Mouse (Mus musculus): ENCODE measurements at regions not wholly inside any gene's neighbourhood (a gene's known extent, or its start where the extent isn't known, plus 50 kb on each side); places are given as distances from the start of the nearest gene placed in this dataset.

DNA sequence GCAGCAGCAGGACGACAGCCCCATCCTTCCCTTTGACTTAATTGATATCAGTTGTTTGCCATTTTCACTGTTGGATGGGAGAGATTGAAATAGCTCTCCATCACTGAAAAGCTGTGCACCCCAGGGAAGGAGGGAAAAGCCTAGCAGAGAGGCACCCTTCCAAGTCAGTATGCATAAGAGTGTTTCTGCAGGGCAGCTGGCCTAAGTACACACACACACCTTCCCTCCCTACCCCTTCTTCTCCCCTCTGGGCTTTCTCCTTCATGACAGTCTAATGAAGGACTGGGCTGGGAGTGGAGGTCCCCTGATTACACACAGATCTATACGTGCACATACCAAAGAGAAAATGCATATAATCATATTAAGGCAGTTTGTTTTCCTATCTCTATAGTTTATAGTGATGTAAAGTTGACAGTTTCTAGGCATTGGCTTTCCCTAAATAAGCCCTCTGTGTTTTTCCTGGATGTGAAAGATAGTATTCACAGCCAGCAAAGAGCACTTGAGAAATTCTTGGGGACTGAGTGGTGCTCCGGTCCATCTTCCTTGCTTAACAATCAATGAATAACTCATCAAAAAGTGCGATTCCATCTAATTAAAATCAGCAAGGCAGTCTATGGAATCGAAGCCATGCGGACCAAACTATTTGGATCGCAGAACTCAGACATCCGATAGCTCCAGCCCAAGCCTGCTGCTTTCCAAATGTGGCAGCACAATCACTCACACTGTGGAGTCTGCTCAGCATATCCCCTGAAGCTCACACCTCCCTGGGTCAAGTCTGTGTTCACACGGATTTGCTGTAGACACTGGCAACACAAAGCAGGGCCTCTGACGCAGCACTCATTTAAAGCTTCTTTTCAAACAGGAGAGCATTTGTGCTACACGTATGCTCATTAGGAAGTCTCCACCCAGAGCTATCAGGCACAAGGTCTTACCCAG lies 224.9 kb upstream of the Sfrp2 start:
- dilution Hi-C loops (cut with MboI; ENCODE audit: extremely low pct_ligation_motif_present, extremely low pct_unique_long_range_greater_than_20kb, low sequenced_read_pairs), result no loop called here
- no peak overlapping the region for H3K9ac ChIP-seq (ENCODE audit: insufficient read depth, low read depth)
- H3K27ac ChIP-seq (ENCODE audit: insufficient read depth, low read depth), result no peak overlapping the region
- no peaks in the 10 kb centered on the region for H3K4me1 ChIP-seq (ENCODE audit: control insufficient read depth in 1 of 2, insufficient read depth in 2 of 2)
- H3K4me2 ChIP-seq (ENCODE audit: insufficient read depth, low read depth, poor library complexity, severe bottlenecking), result no peak overlapping the region
- no peak for DNase-seq (ENCODE audit: extremely low read depth)
- TF ChIP-seq JUN (IDR thresholded peaks at IDR 0.05; ENCODE audit: insufficient read depth, low read depth, low read length) (no peak), ZMIZ1 (IDR thresholded peaks at IDR 0.05; ENCODE audit: low read depth, low read length) (no peak), POLR2A (IDR thresholded peaks at IDR 0.05; ENCODE audit: low read depth, low read length) (no peak), KAT2A (IDR thresholded peaks at IDR 0.05; ENCODE audit: insufficient replicate concordance, low read length) (no peak), MXI1 (IDR thresholded peaks at IDR 0.05; ENCODE audit: low read depth, low read length) (no peak), BHLHE40 (IDR thresholded peaks at IDR 0.05; ENCODE audit: low read depth, low read length) (no peak), SIN3A (IDR thresholded peaks at IDR 0.05; ENCODE audit: low read length) (no peak), ETS1 (conservative IDR thresholded peaks at IDR 0.05; ENCODE audit: low read depth, low read length) (no peak), RAD21 (IDR thresholded peaks at IDR 0.05; ENCODE audit: low read depth, low read length) (no peak), HCFC1 (IDR thresholded peaks at IDR 0.05; ENCODE audit: low read depth, low read length) (no peak), USF2 (conservative IDR thresholded peaks at IDR 0.05; ENCODE audit: low read depth, low read length) (no peak), CHD1 (IDR thresholded peaks at IDR 0.05; ENCODE audit: low read depth, low read length) (no peak), NELFE (IDR thresholded peaks at IDR 0.05; ENCODE audit: low read depth, low read length) (no peak)
- no peaks in the 10 kb centered on the region for H3K36me3 ChIP-seq (replicated peaks in 1 of 2; ENCODE audit: control insufficient read depth in 1 of 2, insufficient read depth in 1 of 2, low read length in 1 of 2)
- H3K4me3 ChIP-seq (replicated peaks in 1 of 3; ENCODE audit: low read depth in 2 of 3, low read length in 2 of 3, poor library complexity in 1 of 3), result no peak overlapping the region
- H3K27me3 ChIP-seq (replicated peaks), result no peaks in the 10 kb centered on the region
- no peaks in the 10 kb centered on the region for H3K9me3 ChIP-seq (replicated peaks; ENCODE audit: low read length)
- no peaks in the 10 kb centered on the region for H3K79me2 ChIP-seq (replicated peaks; ENCODE audit: control insufficient read depth, extremely low read depth, insufficient read depth, poor library complexity, severe bottlenecking)
- in situ Hi-C loops (cut with MboI; ENCODE audit: low pct_ligation_motif_present, low pct_unique_long_range_greater_than_20kb, low sequenced_read_pairs), result no loop called here

DNA sequence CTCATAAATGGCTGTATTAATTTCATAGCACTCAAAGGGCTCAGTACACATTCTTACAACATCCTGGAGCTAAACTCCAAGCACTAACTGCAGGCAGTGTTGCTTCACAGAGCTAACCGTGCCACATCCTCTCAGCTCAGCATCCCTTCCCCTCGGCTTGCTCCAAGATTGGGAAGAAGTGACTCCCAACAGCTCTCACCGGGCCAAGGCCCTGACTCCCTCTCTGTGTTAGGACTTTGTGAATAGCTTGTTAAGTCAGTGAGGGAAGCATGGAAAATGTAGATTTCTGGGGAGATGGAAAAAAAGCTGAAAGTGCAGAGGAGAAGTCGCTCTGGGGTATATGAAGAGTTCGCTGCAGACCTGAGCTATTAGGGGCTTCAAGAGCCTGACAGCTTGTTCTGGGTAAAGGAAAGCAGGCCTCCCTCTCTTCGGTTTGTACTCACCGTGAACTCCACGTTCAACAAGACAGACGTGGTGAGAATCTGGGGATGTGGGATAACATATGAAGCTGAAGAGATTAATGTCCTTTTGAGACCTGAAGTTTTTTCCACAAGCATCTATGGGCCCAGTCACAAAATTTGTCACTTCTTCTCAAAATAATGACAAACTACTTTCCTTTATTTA lies 213.5 kb upstream of the Sfrp2 start:
- TF ChIP-seq CTCF (conservative IDR thresholded peaks at IDR 0.05 in 1 of 2, IDR thresholded peaks at IDR 0.05 in 1 of 2; ENCODE audit: low read depth in 2 of 2, low read length in 2 of 2) (no peak), USF1 (IDR thresholded peaks at IDR 0.05; ENCODE audit: low read depth, low read length) (no peak), KAT2A (IDR thresholded peaks at IDR 0.05; ENCODE audit: insufficient replicate concordance, low read length) (no peak), BHLHE40 (IDR thresholded peaks at IDR 0.05; ENCODE audit: low read depth, low read length) (no peak), ZMIZ1 (IDR thresholded peaks at IDR 0.05; ENCODE audit: low read depth, low read length) (no peak), MEF2A (IDR thresholded peaks at IDR 0.05; ENCODE audit: borderline replicate concordance, low read depth, low read length) (no peak), ZNF384 (IDR thresholded peaks at IDR 0.05; ENCODE audit: low read depth, low read length) (no peak), SIN3A (IDR thresholded peaks at IDR 0.05; ENCODE audit: low read length) (no peak), JUN (IDR thresholded peaks at IDR 0.05; ENCODE audit: insufficient read depth, low read depth, low read length) (no peak), JUND (conservative IDR thresholded peaks at IDR 0.05; ENCODE audit: low read depth, low read length) (no peak), ETS1 (conservative IDR thresholded peaks at IDR 0.05; ENCODE audit: low read depth, low read length) (no peak), RAD21 (IDR thresholded peaks at IDR 0.05; ENCODE audit: low read depth, low read length) (no peak), PAX5 (IDR thresholded peaks at IDR 0.05; ENCODE audit: low read length) (no peak)
- H3K9ac ChIP-seq (ENCODE audit: insufficient read depth, low read depth), result no peak overlapping the region
- H3K36me3 ChIP-seq (replicated peaks in 1 of 2; ENCODE audit: control insufficient read depth in 1 of 2, insufficient read depth in 1 of 2, low read length in 1 of 2), result no peaks in the 10 kb centered on the region
- no peaks in the 10 kb centered on the region for H3K27me3 ChIP-seq (replicated peaks)
- no peaks in the 10 kb centered on the region for H3K4me1 ChIP-seq (ENCODE audit: control insufficient read depth in 1 of 2, insufficient read depth in 2 of 2)
- H3K9me3 ChIP-seq (replicated peaks; ENCODE audit: low read length), result no peaks in the 10 kb centered on the region
- in situ Hi-C loops (cut with MboI; ENCODE audit: low pct_ligation_motif_present, low pct_unique_long_range_greater_than_20kb, low sequenced_read_pairs) (no loop called here), dilution Hi-C loops (cut with MboI; ENCODE audit: extremely low pct_ligation_motif_present, extremely low pct_unique_long_range_greater_than_20kb, low sequenced_read_pairs) (no loop called here)
- H3K27ac ChIP-seq (ENCODE audit: insufficient read depth, low read depth), result no peak overlapping the region
- H3K79me2 ChIP-seq (replicated peaks; ENCODE audit: control insufficient read depth, extremely low read depth, insufficient read depth, poor library complexity, severe bottlenecking), result no peaks in the 10 kb centered on the region
- H3K4me2 ChIP-seq (ENCODE audit: insufficient read depth, low read depth, poor library complexity, severe bottlenecking), result no peak overlapping the region
- DNase-seq (ENCODE audit: extremely low read depth), result no peak
- no peak overlapping the region for H3K4me3 ChIP-seq (replicated peaks in 1 of 3; ENCODE audit: low read depth in 2 of 3, low read length in 2 of 3, poor library complexity in 1 of 3)

All from CH12.LX (cell line).